Mouse (Mus musculus) gastrocnemius, postnatal 10 days (tissue): ENCODE measurements around the gene Ski. TPM values are rescaled to one million over a fixed set of nuclear protein-coding genes. Genes with fewer than 3 reads are reported as not detected.

ENCODE experiments used
- DNase-seq: peaks from one replicate; pipeline ENCODE4 v3.0.0; 2021; ENCODE audit warnings: mixed read lengths
- total RNA-seq, 2 experiments: library from RNA; stranded (reverse); gene quantifications; 2 replicates each; pipeline ENCODE4 v1.2.3; 2021

The Ski gene
- total RNA-seq, 2 experiments from 2014 or later, result 68.1 to 79.6 TPM

GRCm38 (mm10) chr4:155173822-155174785, 48.3 kb downstream of the Ski start:
- no peak for DNase-seq

GRCm38 (mm10) chr4:155172909-155173821, 49.2 kb downstream of the Ski start:
- peak; percentile 94 for DNase-seq

GRCm38 (mm10) chr4:155171961-155172533, 50.3 kb downstream of the Ski start:
- no peak for DNase-seq

GRCm38 (mm10) chr4:155170614-155171212, 51.7 kb downstream of the Ski start:
- DNase-seq, result no peak

DNA sequence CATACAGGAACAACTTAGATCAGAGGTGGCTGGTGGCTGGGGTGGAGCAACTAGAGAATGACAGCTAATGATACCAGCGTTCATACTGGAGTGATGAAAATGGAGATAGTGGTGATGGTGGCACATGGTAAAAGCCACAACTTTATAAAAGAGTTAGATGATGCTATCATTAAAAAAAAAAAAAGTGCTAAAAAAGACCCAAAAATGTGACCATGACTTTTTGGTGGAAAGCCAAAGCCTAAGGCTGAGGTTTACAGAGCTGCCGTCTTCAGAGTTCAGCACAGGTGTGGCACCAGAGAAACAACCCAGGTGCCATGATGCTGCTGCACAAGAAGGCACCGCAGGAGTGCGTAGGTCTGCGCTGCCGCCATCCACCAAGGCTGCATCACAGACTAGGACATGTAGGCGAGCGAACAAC, 53.5 kb downstream of the Ski start:
- DNase-seq, result no peak

DNA sequence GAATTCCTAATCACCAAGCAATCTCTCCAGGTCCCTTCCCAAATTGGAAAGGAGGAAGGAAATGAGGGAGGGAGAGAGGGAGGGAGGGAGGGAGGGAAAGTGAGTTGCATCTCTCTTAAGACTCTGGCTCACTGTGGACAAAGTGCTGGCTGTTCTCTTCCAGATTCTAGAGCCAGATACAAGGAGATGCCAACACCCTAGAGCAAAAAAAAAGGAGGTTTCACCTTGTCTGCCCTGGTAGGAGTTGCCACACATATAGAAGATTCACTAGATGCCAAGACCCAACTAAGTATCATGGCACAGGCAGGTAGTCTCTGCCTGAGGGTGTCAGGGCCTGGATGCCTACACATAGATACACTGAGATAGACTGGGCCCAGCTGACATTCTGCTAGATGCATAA, 56.5 kb downstream of the Ski start:
- DNase-seq, result no peak

DNA sequence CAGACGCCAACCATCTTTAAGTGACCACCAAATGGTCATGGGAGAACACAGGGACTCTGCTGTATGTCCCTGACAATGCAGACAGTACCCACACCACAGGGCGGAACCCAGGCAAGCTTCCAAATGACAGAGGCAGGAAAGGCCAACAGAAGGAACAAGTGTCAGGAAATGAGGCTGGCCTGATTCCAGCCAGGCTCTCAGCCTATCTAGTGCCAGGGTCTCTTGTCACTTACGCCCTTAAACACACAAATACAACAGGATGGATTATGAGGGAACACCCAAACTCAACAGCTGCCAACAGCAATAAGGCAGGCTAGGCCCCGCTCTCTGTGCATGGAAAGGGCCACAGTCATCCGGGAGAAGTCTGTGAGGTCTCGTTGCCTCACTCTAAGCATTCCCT, 57.8 kb downstream of the Ski start:
- peak; percentile 62 for DNase-seq

- DNase-seq, result no peak
These were observed 58.7 kb downstream of the Ski start for GRCm38 (mm10) chr4:155163685-155164084.

GRCm38 (mm10) chr4:155163320-155163651, 59.1 kb downstream of the Ski start:
- DNase-seq, result no peak

DNA sequence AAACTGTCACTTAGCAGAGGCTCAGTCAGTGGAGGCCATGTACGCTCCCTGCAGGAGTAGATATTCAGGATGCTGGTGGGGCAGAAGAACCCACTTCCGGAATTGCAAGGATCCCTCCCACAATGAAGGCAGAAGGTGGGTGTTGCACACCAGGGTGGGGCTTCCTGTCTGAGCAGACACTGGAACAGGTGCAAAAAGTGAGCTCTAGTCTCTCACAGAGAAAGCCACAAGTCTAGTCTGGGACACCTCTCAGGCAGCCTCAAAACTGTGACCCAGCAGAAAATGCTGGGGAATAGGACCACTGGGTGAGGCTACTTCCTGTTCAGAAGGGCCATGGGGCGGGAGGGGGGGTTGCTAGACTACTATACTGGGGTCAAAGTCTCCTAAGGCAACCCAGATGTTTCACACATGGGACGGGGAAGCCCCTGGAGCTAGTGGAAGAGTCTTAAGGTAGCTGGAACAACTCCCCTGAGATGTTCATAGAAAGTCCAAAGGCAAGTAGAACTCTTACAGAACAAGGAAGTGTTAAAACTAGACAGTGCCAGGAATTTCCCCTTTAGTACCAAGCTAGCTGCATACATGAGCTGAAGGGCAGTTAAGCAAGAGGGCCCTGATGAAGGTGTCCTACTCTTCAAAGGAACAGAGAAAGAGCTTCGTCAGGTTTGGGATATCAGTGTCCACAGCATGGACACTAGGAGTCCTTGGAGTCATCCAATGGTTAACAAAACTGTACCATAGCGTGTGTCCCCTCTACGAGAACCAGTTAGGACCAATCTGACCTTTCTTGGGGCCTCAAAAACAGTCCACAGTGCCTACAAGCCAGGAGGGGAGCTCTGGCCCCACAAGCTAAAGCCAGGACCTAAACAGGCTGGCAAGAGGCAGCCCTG, 59.7 kb downstream of the Ski start:
- no peak for DNase-seq

DNA sequence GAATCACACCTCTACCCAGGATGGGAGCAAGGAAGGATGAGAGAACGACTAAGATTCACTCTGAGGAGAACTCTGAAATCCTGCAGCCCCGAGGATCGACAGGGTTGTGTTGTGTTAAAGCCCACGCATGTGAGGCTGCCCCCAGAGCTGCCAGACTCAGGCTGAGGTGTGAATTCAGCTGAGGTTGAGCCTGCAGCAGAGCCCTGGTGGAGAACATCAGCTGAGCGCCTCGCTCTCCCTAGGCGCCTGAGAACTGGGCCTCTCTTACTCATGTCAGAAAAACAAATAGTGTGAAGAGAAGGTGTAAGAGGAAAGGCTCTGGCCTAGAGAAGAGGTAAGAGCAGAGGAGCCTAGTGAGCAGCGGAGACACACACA, 63.9 kb downstream of the Ski start:
- no peak for DNase-seq

GRCm38 (mm10) chr4:155157871-155158542, 64.4 kb downstream of the Ski start:
- DNase-seq, result no peak

- no peak for DNase-seq
These were observed 65.7 kb downstream of the Ski start for GRCm38 (mm10) chr4:155156734-155157133.

DNA sequence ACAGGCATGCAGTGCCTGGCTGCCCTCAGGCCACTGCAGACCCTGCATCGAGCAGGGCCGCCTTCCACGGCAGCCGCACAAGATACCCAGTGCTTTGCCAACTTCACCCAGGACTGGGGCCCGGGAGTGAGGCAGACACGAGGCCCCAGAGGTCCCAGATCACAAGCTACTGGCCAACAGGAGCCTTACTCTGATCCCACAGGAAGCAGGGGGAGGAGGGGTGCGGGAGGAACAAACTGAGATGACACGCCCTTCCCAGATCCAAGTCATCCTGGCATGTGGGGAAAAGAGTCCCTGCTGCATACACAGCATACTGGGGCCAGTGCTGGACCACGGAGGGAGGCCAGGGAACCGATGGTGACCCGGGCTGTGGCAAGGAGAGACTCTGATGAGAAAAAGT, 67.4 kb downstream of the Ski start:
- no peak for DNase-seq

GRCm38 (mm10) chr4:155153389-155154072, 68.9 kb downstream of the Ski start:
- DNase-seq, result no peak

DNA sequence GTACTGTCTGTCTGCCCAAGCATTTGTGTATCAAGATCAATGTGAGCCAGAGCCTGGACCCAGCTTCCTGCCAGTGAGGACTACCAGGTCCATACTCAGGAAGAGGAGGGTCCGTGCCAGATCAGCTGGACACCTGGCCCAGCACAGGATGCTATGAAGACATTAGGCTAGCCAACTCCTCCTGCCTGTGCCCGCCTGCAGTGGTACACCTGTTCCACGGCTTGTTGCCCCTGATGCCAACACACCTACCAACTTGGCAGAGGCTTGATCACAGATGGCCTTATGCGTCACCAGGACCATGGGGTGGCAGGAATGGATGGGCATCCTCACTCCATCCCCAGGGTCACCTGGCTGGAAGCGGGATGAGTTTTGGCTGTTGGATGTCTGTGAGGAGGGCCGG, 69.9 kb downstream of the Ski start:
- DNase-seq, result no peak

- no peak for DNase-seq
These were observed 70.5 kb downstream of the Ski start for GRCm38 (mm10) chr4:155151845-155152244.

DNA sequence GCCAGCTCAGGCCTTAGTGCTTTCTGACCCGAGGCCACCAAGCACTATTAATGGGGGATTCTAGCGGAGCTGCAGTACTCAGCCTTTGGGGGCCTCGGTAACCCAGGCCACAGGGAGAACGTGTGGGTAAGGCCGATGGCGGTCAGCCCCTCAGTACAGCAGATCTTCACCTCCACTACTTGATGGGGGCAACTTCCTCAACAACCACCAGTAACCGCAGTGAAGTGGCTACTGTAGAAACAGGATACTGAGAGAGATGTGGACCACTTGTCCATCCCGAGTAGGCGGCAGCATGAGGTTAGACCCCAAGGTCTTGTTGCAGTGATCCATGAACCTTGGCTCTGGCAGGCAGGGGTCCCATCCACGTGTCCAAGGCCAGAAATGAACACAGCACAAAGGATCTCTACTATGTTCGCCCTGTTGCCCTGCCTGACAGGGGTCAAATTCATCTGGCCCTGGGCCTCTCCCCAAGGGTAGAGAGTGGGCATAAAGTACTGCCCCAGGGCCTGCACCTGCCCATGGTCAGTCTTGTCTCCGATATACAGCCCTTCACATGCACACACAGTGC, 71.1 kb downstream of the Ski start:
- no peak for DNase-seq

DNA sequence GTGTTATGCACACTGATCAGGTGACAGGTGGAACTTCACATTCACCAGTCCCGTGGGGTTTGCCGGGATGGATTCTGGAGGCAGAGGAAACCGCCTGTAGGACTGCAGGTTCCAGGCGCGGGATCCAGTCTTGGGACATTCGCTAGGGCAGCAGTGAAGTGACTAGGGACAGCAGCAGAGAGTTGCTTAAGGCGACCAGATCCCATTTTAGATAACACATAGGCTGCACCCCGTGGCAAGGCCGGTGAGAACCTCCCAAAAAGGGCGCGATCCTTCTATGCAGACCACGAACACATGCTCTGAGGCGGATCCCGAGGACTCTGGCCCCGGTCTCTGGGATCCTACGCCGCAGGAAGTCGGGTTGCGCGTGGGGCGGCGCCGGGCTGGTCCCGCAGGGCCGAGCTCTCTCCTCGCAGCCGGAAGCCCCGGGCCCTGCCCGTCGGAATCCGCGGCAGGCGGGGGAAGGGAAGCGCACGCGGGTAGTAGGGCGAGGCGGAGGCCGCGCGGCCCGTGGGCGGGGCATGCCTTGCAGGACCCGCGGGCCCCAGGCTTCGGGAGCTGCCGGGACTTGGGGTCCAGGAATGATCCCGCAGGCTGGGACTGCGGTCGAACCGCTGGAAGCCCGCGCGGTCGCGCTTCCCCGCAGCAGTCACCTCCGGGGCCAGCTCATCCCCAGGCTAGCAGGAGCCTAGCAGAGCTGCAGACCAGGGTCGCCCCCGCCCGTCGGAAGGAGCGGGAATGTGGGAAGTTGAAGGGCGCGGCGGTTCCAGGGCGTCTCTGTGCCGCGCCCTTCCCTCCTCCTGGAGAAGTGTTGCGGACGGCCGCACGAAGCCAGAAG, 71.9 kb downstream of the Ski start:
- DNase-seq, result peak; percentile 89
